Mouse (Mus musculus): ENCODE results near the gene Zfhx2.

Gene Zfhx2

GRCm38 (mm10) chr14:55092011-55092577, at the start of gene Zfhx2:
Zfhx2 (minus strand) TSS chr14:55092324.
- DNase-seq (ENCODE audit: low spot score in 2 of 2): peak; percentile 91

- DNase-seq (ENCODE audit: low spot score in 2 of 2): no peak
Observed at GRCm38 (mm10) chr14:55139313-55139712, 47.2 kb upstream of the Zfhx2 start.

GRCm38 (mm10) chr14:55135676-55136075, 43.6 kb upstream of the Zfhx2 start:
- DNase-seq (ENCODE audit: low spot score in 2 of 2): no peak

GRCm38 (mm10) chr14:55126521-55126920, 34.4 kb upstream of the Zfhx2 start:
- no peak for DNase-seq (ENCODE audit: low spot score in 2 of 2)

- DNase-seq (ENCODE audit: low spot score in 2 of 2): no peak
Observed at GRCm38 (mm10) chr14:55125711-55126110, 33.6 kb upstream of the Zfhx2 start.

- no peak for DNase-seq (ENCODE audit: low spot score in 2 of 2)
Observed at GRCm38 (mm10) chr14:55122359-55122758, 30.2 kb upstream of the Zfhx2 start.

GRCm38 (mm10) chr14:55121947-55122346, 29.8 kb upstream of the Zfhx2 start:
- DNase-seq (ENCODE audit: low spot score in 2 of 2): peak; percentile 50 to 72

GRCm38 (mm10) chr14:55119421-55120134, 27.5 kb upstream of the Zfhx2 start:
- no peak for DNase-seq (ENCODE audit: low spot score in 2 of 2)

- DNase-seq (ENCODE audit: low spot score in 2 of 2): no peak
Observed at GRCm38 (mm10) chr14:55118852-55119251, 26.7 kb upstream of the Zfhx2 start.

GRCm38 (mm10) chr14:55116425-55117200, 24.5 kb upstream of the Zfhx2 start, which contains the start of gene Jph4:
Jph4 (minus strand) TSS chr14:55116935.
- no peak for DNase-seq (ENCODE audit: low spot score in 2 of 2)

- DNase-seq (ENCODE audit: low spot score in 2 of 2): no peak
Observed at GRCm38 (mm10) chr14:55115846-55116245, 23.7 kb upstream of the Zfhx2 start.

GRCm38 (mm10) chr14:55114759-55115701, 22.9 kb upstream of the Zfhx2 start:
- no peak for DNase-seq (ENCODE audit: low spot score in 2 of 2)

GRCm38 (mm10) chr14:55113975-55114645, 22.0 kb upstream of the Zfhx2 start:
- DNase-seq (ENCODE audit: low spot score in 2 of 2): no peak

- DNase-seq (ENCODE audit: low spot score in 2 of 2): no peak
Observed at GRCm38 (mm10) chr14:55113351-55113974, 21.3 kb upstream of the Zfhx2 start.

- no peak for DNase-seq (ENCODE audit: low spot score in 2 of 2)
Observed at GRCm38 (mm10) chr14:55111720-55112119, 19.6 kb upstream of the Zfhx2 start.

GRCm38 (mm10) chr14:55110076-55110475, 18.0 kb upstream of the Zfhx2 start:
- no peak for DNase-seq (ENCODE audit: low spot score in 2 of 2)

- no peak for DNase-seq (ENCODE audit: low spot score in 2 of 2)
Observed at GRCm38 (mm10) chr14:55109048-55109873, 17.1 kb upstream of the Zfhx2 start.

GRCm38 (mm10) chr14:55108202-55108870, 16.2 kb upstream of the Zfhx2 start:
- DNase-seq (ENCODE audit: low spot score in 2 of 2): no peak

GRCm38 (mm10) chr14:55106990-55107389, 14.9 kb upstream of the Zfhx2 start:
- DNase-seq (ENCODE audit: low spot score in 2 of 2): no peak
